Mouse (Mus musculus) liver, postnatal 0 days (tissue): ENCODE measurements around the gene Gata3.

Source experiments
- CTCF ChIP-seq: sonication (generic); IDR thresholded peaks from 2 replicates; pipeline ENCODE4 v1.5.1; 2016; ENCODE audit warnings: antibody characterized with exemption, low read depth
- EP300 ChIP-seq: IDR thresholded peaks from 2 replicates; pipeline ENCODE4 v1.6.1; 2016; ENCODE audit warnings: antibody characterized with exemption, low read depth, mild to moderate bottlenecking

DNA sequence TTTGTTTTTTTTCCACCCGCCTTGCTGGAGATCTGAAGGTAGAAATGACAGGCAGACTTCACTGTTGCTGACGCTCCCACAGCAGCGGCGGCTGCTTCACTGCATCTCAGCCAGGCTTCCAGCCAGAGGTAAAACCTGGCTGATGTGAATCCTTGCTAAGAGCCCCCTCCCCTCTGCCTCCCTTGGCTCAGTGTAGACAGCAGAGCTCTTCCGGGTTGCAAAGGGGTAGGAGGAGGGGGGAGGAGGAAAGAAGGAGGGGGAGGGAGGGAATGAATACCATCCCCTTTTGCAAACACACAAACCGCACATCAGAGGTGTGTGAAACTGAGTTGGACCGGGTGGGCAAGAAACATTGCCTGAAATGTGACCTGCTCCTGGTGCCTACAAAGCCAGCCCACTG is 2.2 kb downstream of the Gata3 start:
- no peak for TF ChIP-seq CTCF
- no peak for TF ChIP-seq EP300
